Mouse (Mus musculus): ENCODE data around the gene Ctsw.

The Ctsw gene

DNA sequence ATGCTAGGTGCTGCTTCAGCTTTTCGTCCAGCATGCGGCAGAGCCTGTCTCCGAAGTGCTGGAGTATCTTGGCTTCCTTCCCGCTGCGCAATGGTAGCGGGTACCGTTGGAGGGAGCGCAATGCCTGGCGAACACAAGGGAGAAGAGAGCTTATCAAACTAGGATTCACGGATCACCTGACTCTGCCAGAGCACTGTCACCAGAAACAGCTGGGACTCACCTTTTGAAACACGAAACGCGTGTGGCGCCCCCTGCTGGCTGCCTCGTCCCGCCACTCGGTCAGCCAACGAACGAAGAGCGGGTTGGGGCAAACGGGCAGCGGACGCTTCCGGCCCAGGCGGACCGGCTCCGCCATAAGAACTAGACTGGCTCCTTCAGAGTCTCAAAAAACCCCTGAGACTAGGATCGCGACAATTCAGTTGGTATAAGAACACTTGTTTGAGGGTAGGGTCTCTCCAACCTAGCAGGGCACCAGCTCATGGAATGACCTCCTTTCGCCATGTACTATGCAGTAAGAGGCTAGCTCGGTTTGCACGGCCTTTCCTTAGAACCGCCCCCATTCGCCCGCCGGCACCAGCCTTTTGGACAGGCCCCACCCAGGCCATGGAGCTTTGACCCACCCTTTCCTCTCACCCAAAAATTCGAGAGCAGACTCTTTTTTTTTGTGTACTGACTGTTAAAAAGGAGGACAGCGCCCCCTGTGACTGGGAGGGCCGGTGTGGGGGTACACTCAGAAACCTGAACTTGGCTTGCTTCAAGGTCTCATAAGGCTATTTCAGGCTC is 19.7 kb upstream of the Ctsw start, which contains the start of gene Mus81:
Mus81 (minus strand) TSS at position 635 of the 783 bp plus-strand sequence.
- DNase-seq (ENCODE audit: low spot score), result peak; percentile 99

DNA sequence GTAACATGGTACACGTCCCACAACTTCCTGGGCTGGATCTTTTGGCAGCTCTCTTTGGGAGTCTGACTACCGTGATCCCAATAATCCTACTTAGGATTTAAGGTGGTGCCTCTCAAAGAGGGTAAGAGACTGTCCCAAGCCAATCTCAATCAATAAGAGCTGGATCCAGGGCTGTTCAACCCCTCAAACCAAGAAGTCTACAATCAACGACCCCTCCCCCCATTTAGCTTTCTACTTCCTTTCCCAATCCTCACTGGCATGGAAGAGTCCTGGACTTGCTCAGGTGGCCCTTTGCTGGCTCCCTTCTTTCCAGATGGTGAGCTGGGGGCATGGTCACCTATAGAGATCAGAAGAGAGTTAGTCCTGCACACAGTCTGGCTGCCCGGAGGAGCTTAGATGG is 18.5 kb upstream of the Ctsw start:
- no peak for DNase-seq (ENCODE audit: low spot score)

DNA sequence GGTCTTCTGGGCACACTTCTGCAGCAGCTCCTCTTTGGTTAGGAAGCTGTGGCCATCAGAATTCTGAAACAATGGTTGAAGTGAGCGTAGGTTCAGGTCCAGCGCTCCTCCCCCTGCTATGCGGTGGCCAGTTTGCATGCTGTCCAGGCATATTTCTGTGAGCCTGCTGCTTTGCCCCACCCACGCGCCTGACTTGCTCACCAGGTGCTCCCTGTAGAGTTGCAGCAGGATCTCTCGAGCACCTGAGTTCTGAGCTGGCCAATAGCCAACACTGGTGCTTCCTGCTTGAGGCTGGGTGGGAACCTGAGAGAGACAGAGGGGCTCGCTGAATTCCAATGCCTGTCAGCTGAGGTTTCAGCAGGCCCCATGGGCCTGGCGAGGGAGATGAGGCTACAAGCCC is 18.0 kb upstream of the Ctsw start:
- no peak for DNase-seq (ENCODE audit: low spot score)

DNA sequence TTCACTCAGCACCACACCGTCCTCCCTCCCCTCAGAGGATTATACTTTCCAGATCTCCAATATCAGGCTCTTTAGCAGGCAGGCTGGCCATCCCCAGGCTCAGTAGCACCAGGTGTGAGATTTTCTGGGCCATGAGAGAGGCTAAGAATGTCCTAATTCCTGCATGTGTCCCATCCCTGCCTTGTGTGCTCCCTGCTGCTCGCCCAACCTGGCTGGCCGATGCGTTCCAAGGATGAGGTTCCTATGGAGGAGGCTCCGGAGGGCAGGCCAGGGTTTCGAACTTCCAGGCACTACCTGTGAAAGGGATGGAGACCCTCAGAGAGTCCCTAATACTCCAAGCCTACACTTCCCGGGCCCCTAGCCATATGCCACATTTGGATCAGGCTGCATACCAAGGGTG is 17.5 kb upstream of the Ctsw start:
- DNase-seq (ENCODE audit: low spot score), result no peak

DNA sequence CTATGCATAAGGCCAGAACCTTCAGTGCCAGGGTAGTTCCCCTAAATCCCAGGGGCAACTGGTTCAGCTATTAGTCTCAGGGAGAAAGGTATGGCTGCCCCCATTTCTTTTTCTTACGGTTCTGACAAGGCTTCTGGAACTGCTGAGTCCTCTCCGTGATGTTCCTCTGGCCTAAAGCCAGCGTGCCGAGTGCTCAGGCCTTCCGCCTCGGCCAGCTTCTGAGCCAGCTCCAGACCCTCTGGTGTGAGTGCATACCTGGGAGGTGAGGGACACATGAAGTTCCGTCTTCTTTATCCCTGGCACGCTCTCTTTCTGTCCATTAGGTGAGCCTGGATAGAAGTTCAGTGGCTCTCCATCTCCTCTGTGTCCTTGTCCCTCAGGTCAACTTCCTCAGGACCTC is 17.1 kb upstream of the Ctsw start:
- DNase-seq (ENCODE audit: low spot score), result no peak

DNA sequence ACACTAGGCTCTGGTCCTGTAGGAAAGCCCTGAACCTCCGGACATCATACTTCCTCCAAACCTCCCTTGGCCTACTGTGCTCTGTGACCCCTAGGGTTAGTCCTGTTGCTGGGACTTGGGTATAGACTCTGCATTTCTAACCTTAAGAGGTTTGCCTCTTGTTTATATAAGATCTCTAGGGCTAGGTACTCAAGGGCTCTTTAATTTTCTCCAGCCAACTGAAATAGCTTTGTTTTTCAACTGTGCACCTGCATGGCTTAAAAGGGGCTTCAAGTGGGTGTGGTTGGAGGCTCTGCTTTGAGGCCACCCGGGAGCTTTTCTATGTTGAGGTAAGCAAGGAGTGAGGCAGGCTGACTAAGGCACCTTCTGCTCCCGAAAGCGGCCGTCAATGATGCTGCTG is 16.2 kb upstream of the Ctsw start:
- DNase-seq (ENCODE audit: low spot score), result no peak

DNA sequence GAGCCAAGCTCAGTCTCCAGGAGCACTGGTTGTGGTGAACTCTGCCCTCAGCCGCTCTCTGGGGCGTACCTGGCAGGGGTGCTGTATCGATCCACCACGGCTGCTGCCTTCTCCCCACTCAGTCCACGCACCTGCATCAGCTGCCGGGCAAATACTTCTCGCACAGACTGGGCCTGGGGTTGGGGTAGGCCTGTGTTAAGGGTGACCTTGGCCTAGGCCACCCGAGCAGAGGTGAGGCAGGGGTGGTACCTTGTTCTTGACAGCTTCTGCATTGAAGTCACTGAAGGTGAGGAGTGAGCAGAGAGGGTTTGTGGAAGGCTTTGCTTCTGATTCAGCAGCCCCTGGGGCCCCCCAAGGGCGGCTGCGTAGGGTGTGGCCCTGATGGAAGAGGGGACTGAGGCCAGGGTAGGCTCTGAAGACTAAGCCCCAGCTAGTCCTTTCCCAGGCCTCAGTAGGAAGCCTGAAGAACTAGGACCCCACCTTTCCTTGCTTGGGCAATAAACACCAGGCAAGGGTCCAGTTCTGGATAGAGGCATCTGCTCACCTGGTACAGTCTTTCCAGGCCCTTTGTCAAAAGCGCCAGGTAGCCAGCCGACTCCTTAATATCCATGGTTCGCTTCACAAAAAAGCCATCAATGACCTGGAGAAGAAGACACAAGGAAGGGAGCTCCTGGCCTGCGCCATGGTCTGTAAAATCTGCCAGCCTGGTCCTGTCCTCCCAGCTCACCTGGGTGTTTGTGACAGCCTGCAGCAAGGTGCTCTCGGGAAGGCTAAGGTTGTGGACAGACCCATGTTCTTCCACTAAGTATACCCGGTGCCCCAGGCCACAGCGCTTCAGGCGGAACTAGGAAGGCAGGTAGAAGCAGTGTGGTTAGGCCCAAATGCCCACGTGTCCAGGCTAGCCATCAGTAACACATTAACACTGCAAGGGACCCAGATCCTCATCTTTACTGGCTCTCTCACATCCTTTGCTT is 15.4 kb upstream of the Ctsw start:
- no peak for DNase-seq (ENCODE audit: low spot score)

DNA sequence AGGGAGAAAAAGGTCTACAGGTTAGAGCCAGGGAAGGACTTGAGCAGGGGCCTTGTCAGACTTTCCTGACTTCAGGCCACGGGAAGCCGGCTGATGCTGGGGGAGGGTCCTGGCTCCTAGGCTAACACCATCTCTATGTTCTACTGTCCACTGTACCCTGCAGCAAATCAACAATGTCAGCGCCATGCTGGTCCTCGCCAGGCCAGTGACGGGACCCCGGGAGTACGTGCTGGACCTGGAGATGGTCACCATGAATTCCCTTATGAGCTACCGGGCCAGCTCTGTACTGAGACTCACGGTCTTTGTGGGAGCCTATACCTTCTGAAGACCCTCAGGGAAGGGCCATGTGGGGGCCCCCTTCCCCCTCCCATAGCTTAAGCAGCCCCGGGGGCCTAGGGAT is 13.1 kb upstream of the Ctsw start:
- DNase-seq (ENCODE audit: low spot score), result no peak

DNA sequence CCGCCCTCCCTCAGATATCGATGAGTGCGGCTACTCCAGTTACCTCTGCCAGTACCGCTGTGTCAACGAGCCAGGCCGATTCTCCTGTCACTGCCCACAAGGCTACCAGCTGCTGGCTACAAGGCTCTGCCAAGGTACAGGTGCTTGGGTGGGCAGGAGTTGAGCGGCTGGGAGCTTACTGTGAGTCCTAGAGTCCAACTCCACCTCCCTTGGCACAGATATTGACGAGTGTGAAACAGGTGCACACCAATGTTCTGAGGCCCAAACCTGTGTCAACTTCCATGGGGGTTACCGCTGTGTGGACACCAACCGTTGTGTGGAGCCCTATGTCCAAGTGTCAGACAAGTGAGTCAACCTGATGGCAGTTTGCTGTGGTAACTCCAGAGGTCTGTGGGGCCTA is 11.7 kb upstream of the Ctsw start:
- no peak for DNase-seq (ENCODE audit: low spot score)

DNA sequence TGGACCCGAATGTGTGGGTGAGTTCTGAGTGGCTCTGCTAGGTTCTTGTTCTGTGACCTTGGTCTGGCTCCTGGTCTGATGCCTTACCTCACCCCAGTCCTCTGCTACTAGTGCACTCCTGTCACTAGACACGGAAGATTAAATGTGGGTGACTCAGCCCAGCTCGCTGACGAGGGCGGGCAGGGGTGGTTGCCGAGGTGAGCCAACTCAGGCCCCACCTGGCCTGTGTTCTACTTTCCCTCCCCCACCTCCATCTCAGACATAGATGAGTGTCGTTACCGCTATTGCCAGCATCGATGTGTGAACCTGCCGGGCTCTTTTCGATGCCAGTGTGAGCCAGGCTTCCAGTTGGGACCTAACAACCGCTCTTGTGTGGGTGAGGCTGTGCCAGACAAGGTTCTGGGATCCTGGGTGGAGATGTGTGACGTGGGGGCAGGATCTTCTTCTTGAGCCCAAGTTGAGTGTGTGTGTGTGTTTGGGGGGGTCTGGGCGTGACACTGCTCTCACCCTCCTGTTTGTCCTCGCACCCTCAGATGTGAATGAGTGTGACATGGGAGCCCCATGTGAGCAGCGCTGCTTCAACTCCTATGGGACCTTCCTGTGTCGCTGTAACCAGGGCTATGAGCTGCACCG is 9.5 kb upstream of the Ctsw start:
- no peak for DNase-seq (ENCODE audit: low spot score)

DNA sequence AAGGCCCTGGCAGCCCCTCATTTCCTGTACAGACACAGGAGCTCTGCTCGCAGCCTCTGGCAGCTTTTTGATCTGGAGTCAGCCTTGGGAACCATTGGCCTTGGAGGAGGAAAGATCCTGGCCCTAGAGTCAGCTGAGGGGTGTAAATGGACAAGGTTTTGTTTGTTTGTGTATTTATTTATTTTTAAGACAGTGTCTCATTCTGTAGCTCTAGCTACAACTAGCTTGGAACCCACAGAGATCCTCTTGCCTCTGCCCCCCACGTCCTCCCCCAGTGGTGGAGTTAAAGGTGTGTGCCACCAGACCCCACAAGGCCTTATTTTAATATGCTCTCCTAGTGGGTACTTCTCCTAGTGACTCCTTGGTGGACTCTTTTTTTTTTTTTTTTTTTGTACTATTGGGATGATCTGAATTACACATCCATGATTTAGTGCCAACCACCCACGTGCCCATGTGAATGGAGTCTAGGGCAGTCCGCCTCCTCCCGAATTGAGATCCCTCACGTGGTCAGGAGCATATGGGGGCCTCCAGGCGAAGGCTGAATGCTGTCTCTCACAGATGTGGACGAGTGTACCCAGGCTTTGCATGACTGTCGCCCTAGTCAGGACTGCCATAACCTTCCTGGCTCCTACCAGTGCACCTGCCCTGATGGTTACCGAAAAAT is 8.8 kb upstream of the Ctsw start:
- DNase-seq (ENCODE audit: low spot score), result no peak

DNA sequence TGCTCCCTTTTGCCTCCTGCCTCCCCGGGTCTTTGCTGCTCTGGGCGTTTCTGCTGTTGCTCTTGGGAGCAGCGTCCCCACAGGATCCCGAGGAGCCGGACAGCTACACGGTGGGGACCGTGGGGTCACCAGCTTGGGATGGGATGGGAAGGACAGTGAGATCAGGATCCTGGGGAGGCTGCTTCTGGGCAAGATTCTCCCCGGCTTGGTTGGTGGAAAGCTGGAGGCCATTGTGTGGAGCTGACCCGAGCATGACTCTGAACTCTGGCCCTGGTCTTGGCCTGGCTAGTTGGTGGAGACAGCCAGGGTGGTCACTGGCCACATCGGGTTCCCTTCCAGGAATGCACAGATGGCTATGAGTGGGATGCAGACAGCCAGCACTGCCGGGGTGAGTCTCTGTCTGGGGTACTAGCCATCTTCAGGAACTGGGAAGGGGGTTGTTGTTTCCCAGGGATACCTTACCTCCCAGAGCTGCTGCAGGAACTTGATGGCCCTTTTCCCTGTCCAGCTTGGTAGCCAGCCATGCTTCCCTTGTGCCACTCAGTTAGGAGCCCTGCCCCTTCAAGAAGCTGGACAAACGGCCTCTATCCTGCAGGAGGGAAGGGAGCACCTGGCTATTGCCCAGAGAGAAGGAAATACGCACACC is 6.9 kb upstream of the Ctsw start:
- DNase-seq (ENCODE audit: low spot score), result peak; percentile 60

DNA sequence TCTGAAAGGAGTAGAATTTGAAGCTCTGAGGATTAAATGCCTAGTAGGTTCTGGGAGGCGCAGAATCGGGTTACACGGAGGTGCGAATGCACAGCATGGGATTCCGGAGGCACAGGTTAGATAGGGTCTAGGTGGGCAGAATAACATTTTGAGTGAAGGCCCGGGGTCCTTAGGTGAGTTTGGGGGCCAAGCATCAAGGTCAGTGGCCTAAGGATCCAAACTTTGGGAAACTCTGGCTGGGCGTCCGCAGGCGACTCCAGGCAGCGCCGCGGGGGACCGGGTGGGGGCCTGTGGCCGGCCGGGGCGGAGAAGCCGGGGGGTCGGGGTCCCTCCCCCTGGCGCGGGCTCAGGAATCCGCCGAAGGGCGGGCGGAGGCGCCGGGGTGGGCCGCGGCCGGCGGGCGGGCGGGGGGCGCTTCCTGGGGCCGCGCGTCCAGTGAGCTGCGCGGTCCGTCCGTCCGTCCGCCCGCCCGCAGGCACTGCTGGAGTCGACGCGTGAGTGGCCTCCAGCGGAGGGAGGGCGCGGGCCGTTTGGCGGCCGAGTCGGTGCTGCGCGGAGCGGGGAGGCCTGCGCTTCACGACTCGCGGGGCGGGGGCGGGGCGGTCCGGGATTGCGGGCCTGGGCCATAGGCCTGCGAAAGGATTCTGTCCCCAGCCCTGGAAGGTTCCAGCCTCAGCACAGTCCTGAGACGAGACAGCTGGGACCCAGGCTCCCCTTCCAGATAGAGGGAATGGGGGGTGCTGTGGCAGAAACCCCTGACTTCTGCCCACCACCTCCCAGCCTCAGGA is 6.2 kb upstream of the Ctsw start:
- DNase-seq (ENCODE audit: low spot score), result peak; percentile 59

DNA sequence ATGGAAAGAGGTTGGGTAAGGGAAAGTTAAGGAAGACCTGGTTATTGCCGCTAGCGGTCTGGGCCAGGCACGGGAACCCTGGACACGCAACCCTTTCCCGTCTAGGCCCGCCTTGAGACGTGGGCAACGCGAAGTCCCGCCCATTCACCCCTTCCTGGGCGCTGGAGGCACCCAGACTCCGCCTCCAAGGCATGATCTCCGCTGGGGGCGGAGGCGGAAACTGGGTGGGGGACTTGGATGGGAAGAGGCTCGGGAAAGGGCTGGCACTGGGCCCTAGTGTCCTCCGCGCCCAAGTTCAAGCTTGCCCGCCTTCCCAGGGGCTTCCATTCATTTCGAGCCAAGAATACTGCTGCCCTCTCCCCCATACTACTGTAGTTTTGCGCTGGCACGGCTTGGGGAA is 5.4 kb upstream of the Ctsw start, which contains the start of gene Efemp2:
Efemp2 (plus strand) TSS at position 235 of the 400 bp plus-strand sequence.
- peak; percentile 95 for DNase-seq (ENCODE audit: low spot score)

DNA sequence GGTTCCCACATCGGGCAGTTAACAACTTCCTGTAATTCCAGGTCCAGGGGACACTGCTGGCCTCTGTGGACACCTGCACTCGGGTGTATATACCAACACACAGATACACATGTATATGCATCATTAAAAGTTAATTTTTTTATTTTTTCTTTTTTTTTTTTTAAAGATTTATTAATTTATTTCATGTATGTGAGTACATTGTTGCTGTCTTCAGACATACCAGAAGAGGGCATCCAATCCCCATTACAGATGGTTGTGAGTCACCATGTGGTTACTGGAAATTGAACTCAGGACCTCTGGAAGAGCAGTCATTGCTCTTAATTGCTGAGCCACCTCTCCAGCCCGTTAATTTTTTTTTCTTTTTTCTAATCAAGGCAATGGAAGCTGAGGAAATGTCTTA is 4.5 kb upstream of the Ctsw start:
- DNase-seq (ENCODE audit: low spot score), result peak; percentile 43

DNA sequence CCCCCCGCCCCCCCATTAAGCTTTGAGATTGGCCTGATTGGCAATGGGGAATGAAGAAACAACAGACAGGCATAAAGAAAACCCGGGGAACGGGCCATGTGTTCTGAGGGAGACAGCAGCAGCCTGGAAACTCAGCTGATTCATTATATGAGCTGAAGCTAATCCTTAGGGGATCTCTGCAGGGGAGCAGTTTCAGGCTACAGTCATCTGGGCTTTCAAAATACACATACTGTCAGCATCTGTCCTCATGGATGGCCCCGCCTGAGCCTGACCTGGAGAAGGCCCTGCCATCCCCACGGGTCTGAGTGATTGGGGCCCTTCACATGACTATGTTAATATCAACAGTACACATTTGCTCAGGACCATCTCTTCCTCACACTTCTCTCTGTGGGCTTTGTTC is 3.5 kb upstream of the Ctsw start:
- DNase-seq (ENCODE audit: low spot score), result peak; percentile 45

DNA sequence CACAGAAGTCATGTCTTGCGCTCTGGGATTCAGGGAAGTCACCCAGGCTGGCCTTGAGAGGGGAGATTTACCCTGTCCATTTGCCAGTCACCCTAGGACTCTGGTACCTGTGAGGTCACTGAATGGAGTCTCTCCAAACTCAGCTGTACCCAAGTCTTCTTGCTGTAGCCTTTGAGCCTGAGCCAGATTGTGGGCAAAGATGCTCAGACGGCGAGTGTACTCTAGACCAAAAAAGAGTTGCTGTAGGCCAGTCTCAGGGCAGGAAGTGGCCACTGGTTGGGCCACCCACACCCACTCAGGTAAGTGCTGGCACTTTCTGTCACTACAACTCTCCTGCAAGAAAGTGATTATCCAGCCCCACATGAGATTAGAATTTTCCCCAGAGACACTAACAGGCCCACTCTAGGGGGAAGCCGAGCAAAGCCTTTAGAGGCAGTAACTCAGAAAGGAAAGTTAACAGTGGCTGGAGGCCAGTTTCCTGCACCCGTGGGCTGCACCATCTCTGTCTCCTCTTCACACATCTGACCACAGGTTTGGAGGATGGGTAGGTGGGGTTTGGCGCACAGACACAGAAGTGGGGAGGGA is 1.3 kb downstream of the Ctsw start:
- DNase-seq (ENCODE audit: low spot score), result no peak

DNA sequence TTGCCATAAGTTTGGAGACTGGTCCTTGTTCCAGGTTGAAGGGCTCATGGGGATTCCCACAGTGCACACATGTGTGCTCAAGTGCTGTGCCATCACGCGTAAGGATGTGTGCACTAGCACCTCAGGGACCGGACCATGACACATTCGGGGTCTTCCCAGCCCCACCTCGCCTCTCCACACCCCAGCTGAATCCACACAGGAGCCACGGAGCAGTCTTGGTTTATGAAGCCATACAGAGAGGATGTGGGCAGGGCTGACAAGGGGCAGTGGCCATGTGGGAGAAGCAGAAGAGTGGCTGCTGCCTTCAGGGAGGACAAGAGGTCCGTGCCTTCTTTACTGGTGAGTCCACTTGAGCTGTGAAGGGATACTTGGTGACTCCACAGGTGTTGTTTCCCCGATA is 3.3 kb downstream of the Ctsw start:
- no peak for DNase-seq (ENCODE audit: low spot score)

DNA sequence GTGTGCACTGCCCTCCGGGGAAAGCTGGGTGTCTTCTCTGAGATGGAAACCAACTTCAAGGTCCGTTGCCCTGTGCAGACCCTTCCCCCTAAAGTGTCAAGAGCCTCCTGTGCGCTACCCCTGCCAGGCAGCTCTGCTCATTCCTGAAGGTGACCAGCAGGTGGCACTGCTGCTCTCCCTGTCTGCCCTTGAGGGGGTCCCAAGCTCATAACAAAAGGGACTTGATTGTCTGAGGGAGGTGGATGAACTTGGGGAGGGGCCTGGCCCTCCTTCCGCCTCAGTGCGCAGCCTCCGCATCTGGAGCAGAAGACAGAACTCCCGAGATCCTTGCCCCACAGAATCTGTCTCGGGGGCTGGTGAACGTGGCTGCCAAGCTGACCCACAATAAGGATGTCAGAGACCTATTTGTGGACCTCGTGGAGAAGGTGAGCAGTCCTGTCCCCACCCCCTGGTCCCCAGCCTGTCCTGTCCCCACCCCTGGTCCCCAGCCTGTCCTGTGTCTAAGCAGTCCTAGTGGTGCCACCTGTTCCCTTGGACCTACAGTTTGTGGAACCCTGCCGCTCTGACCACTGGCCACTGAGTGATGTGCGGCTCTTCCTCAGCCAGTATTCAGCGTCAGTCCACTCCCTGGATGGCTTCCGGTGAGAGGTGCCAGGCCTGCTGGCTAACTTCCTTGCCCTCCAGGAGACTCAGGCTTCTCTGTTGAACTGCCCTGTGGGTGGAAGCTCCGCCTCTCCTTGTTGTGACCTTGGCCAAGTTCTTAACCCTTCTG is 4.3 kb downstream of the Ctsw start:
- DNase-seq (ENCODE audit: low spot score), result no peak

DNA sequence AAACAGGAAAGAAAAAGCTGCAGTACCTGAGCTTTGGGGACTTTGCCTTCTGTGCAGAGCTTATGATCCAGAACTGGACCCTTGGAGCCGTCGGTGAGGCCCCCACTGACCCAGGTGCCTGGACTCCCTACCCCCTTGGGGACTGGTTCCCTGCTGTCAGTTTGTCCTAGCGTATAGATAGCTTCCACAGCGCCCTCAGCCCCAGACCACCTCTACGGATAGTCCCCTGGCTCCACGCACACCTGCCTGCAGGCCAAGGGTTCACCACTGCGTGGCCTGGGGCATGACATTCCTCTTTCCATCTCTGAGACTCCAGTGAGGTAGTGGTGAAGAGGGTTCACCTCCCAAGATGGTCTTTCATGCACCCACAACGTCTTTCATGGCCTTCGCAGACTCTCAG is 5.1 kb downstream of the Ctsw start:
- no peak for DNase-seq (ENCODE audit: low spot score)

Measured in adipocyte (in vitro differentiated cells).